Mouse (Mus musculus): ENCODE results near the gene Foxa1.
A peak's percentile ranks its signal among the peaks of the same experiment; 100 is the strongest.

Foxa1 gene

GRCm38 (mm10) chr12:57546415-57547201, at the start of gene Foxa1:
TSS of gene Foxa1 (minus strand) at chr12:57546916.
- DNase-seq: no peak

DNA sequence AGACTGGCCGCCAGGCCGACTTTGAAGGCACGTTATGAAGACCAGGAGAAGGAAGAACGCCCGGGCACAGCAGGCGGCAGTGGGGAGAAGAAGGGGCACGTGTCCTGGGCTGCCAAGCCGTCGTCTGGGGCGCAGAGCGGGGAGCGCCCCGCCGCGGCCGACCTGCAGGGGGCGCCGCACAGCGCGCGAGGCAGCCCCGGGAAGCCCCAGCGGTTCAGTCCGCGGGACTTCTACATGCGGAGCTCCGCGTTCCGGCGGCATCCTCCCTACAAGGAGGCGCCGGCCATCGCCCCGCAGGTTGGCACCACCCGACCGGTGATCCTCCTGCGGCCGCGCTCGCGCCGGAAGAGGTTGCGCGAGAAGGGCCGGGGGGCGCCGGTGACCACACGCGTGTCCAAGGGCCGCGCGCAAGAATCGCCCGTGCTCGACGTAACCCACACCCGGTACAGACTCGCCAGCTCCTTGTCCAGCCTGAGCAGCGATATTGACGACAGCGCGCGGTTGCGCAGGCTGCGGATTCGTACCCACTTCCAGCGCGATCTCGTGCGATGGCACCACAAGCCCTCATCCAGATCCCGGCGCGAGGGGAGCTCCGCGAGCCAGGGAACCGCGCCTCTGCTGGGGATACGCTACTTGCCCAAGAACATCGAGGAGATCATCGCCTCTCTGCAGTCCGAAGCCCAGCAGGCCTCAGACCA, 29.4 kb upstream of the Foxa1 start:
- DNase-seq: peak; percentile 56

GRCm38 (mm10) chr12:57572415-57572814, 25.7 kb upstream of the Foxa1 start:
- no peak for DNase-seq

GRCm38 (mm10) chr12:57571773-57572172, 25.1 kb upstream of the Foxa1 start:
- DNase-seq: no peak

DNA sequence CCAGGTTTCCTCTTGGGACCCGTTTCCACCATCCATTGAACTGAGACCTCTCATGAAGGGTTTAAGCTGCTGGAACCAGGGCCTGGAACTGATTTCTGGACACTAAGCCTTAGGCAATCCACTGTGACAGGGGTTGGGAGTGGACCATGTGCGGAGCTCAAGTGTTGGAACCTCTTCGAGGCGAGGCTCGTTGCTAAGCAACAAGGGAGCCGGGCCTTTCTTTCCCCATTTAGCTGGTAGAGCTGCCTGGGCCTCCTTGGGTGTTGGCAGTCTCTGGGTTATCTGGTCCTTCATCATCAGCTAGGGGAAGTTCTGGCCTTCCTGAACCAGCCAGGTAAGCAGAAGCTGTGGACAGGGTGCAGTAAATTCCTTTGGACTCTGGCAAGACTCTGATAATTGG, 17.2 kb upstream of the Foxa1 start, which contains the start of gene Ttc6:
TSS of gene Ttc6 (plus strand) at position 205 of the 400 bp plus-strand sequence.
- DNase-seq: no peak

GRCm38 (mm10) chr12:57554091-57554490, 7.4 kb upstream of the Foxa1 start:
- DNase-seq: no peak

DNA sequence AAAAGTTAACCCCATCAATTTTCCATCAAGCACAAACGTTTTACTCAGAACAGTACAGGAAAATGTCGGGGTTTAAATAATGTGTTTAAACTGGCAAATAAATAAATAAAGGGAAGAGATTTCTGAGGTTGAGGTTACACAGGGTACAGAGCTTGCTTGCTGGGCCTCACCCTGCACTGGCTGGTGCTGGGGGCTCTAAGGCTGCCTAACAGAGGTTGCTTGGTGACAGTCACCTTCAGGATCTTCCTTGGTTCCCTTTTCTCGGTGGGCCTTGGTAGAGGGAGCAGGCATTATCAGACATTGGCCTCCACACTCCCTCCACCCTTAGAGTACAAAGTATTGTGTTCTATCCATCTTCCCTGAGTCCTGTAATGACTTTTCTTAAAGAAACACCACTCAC, 5.6 kb upstream of the Foxa1 start:
- no peak for DNase-seq

DNA sequence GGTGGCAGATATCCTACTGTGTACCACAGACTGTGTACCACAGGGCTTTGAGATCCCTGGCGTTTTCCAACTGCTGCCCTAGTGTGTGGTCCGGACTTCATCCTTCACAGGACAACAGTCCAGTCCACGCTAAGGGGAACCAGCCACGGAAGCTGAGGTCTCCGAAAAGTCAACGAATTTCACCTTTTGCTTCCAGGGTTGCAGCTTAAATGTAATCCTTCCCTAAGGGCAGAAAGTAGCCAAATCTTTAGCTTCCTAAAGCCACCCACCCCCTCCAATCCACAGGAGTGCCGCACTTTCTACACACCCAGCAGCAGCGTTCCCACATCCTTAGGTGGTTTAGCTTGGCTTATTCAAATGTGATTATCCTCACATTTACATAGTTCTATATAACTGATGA, 4.2 kb upstream of the Foxa1 start:
- DNase-seq: no peak

DNA sequence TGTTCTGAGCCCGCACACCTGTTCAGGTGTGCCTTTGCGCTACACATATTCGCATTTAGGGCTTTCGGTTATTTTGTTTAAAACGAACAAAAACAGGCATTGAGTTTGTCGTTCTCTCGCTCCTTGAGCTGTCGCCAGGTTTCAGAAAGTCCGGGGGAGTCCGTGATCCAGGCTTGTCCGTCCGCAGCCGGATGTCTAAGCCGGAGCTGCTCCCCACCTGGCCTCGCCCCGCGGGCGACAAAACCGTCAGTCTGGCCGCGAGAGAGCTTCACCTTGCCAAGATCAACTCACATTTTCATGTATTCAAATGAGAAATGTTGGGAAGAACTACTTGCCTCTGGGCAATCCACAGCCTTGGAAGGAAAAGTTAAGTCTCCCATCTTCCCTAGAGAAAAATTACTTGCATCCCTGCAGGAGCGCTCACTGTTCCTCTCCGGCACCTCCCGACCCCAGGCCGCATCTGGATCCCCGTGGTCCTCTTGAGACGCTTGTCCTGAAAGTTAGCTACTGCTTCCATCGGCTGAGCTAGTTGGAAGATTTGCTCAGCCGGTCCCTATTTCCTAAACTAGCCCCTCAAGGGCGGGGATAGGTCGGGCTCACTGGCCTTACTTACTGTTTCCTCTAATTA, 3.6 kb upstream of the Foxa1 start:
- no peak for DNase-seq

DNA sequence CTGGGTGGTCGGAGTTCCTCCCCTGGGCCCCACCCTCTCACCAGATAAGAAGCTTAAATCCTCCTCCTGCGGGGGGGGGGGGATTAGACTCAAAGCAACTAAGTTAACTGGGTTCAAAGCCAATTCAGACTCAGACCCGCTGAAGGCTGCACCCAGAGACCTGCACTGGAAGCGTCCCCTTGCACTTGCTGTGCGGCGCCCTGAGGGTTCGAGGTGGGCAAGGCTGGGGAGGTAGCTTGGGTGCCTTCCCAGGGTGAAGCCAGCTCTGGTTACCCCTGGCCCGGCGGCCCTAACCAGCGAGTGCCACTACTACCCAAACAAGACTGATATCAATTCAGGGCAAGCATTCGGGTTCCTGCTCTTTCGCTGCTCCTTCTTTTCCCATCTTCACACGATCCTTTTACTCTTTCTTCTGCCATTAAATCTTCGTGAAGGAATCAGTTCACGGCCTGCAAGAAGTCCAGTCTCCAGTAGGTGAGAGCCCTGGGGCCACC, 3.0 kb upstream of the Foxa1 start:
- no peak for DNase-seq

- no peak for DNase-seq
Observed at GRCm38 (mm10) chr12:57548981-57549666, 2.4 kb upstream of the Foxa1 start.

GRCm38 (mm10) chr12:57548352-57548980, 1.8 kb upstream of the Foxa1 start:
- no peak for DNase-seq

GRCm38 (mm10) chr12:57547890-57548289, 1.2 kb upstream of the Foxa1 start:
- no peak for DNase-seq

DNA sequence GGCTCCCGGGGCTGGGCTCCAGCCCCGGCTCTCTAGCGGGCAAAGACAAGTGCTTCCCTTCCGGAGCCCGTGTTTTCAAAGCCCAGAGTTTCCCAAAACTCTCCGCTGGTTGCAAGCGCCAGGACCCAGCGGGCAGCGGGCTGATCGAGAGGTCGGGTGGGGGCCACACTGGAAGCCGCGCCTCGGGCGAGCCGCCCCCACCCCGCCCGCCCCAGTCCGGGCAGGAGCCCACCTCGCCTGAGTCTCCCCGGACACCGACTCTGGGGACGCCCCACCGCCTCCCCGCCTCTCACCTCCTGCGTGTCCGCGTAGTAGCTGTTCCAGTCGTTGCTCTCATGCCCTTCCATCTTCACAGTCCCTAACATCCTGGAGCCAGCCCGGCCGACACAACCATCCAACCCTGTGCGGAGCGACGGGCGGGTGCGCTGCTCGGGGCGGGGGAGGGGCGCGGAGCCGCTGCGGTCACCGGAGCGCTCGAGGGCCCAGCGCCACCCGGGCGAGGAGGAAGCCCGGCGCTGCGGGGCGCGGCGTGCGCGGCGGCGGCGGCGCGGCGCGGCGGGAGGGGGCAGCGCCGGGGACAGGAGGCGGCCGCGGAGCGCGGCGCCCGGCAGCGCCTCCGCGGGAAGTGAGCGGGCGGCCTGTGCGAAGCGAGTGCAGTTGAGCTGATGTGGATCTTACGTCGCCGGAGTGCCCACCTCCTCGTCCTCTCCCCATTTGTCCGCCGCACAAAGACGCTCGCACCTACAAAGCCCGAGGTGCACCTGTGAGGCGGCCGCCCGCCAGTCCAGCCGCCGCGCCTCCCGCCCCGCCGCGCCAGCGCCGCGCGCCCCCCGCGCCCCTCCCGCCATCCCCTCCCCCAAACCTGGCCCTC, 1.1 kb downstream of the Foxa1 start:
- no peak for DNase-seq

DNA sequence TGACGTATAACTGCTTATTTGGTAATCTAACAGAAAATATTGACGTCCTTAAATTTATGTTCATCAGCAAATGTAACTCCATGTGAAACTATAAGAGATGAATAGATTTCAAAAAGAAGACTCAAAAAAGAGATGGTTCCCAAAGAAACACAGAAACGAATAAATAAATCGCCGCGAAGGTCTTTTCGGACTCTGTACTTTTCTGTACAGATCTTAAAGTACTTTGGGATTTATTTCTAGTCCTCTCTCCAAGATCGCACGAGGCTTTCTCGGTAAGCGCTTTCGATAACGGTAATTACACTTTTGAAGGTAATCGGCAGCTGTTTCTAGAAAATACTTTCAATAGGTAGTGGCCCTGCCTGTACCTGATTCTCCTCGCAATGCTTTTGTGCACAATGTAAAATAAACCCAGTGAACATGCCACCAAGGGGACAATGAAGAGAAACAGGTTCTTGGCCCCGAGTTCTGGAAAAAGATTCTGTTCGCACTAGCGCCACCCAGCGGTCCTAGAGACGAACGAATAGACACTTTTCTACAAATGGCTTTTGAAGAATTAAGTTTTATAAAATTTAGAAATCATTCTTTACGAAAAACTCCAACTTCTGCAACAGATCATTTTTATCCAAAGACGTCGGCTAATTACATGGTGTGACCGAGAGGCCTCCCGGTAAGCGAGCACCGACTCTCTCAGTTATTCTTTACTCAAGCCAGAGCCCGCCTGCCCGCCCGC, 1.9 kb downstream of the Foxa1 start:
- peak; percentile 82 for DNase-seq

- no peak for DNase-seq
Observed at GRCm38 (mm10) chr12:57543627-57543991, 3.1 kb downstream of the Foxa1 start.

DNA sequence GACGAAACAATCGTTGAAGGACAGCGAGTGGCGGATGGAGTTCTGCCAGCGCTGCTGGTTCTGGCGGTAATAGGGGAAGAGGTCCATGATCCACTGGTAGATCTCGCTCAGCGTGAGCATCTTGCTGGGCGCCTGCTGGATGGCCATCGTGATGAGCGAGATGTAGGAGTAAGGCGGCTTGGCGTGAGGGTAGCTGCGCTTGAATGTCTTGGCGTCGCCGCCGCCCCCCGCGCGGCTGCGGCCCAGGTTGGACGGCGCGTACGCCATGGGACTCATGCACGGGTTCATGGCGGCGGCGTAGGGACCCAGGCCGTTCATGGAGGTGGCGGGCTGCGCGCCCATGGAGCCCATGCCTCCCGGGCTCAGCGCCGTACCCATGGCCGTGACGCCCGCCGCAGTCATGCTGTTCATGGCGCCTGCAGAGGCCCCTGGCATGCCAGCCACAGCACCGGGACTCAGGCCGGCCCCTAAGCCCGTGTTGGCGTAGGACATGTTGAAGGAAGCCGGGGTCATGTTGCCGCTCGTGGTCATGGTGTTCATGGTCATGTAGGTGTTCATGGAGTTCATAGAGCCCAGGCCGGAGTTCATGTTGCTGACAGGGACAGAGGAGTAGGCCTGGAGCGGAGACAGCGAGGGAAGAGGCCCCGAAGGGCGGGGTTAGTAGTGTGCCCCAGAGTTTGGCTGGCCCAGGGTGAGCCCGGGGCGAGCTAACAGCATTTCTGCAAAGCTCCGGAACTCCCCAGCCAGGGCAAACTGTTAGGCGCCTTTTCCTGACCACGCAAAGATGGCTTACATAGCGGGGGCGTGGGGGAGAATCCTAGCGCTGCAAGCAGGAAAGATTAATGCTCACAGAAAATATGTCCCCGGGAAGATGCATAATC, 3.7 kb downstream of the Foxa1 start:
- no peak for DNase-seq

DNA sequence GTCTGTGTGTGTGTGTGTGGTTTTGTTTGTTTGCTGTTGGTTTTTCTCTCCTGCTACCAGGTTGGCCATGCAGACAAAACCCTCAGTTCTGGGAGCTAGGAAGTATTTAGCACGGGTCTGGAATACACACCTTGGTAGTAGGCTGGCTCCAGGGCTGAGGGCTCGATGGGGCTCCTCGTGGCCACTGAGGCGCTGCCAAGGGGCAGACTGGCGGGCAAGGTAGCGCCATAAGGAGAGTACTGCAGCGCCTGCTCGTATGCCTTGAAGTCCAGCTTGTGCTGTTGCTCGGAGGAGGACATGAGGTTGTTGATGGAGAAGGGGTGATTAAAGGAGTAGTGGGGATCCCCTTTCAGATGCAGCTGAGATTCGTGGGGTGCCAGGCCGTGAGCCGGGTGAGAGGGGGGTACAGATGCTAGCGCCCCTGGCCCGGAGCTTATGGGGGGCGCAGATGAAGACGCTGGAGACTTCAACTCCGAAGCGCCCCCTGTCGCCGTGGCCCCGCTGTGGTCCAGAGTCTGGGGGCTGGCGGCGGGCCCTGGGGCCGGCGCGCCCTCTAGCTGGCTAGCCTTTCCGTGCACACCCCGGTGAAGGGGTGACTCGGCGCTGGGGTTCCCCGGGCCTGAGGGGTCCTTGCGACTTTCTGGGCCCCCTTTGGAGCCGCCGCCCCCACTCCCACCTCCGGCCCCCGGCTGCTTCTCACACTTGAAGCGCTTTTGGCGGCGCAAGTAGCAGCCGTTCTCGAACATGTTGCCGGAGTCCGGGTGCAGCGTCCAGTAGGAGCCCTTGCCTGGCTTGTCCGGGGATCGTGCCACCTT, 4.6 kb downstream of the Foxa1 start:
- DNase-seq: no peak

DNA sequence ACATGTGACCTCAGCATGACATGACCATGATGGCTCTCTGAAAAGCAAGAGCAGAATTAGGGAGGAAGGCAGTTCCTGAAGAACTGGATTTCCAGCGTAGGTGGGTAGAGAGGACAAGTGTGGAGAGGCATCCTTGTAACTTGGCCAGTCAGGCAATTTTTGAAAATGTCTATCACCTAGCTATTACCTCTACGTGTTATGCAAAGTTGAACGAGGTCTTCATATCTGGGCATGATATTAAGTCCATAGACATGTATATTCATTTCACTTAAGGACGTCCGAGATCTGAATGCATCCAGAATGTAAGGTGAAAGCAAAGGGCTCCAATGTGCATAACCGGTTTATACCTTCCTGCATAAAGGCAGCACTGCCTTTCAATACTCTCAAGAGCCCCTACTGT, 5.6 kb downstream of the Foxa1 start:
- no peak for DNase-seq

Data from kidney, postnatal 10 days (tissue).